Mouse (Mus musculus) lung, postnatal 0 days (tissue): ENCODE measurements around the gene Pbx1.

Source experiments
- CTCF ChIP-seq: IDR thresholded peaks from 2 replicates; pipeline ENCODE4 v1.5.1; 2016; ENCODE audit warnings: antibody characterized with exemption, mild to moderate bottlenecking
- EP300 ChIP-seq: IDR thresholded peaks from 2 replicates; pipeline ENCODE4 v1.6.1; 2016; ENCODE audit warnings: antibody characterized with exemption, mild to moderate bottlenecking, control low read depth

GRCm38 (mm10) chr1:168138669-168139068 is 293.4 kb downstream of the Pbx1 start:
- TF ChIP-seq CTCF (no peak), EP300 (no peak)
